Mouse (Mus musculus) intestine, postnatal 0 days (tissue): ENCODE measurements at regions not wholly inside any gene's neighbourhood (a gene's known extent, or its start where the extent isn't known, plus 50 kb on each side); places are given as distances from the start of the nearest gene placed in this dataset.

Experiments used
- ATAC-seq: fragments of 200-750 bp; cut with Nextera tagmentation; 2 replicates; pipeline ENCODE4 v1.8.0; 2017; ENCODE audit warnings: mild to moderate bottlenecking, moderate TSS enrichment, moderate library complexity
- H3K27ac ChIP-seq: fragments of 300-500 bp; sonication (generic); 2 replicates; pipeline ENCODE4 v1.5.1; 2014; ENCODE audit warnings: mild to moderate bottlenecking, low read depth, low read length, moderate library complexity
- H3K27me3 ChIP-seq: fragments of 300-500 bp; sonication (generic); replicated peaks from 2 replicates; pipeline ENCODE4 v1.6.1; 2014; ENCODE audit warnings: low read length, mixed read lengths; ENCODE audit not compliant: control insufficient read depth, insufficient read depth
- H3K36me3 ChIP-seq: fragments of 300-500 bp; sonication (generic); 2 replicates; pipeline ENCODE4 v1.6.1; 2014; ENCODE audit warnings: mild to moderate bottlenecking, moderate library complexity; ENCODE audit not compliant: control insufficient read depth, insufficient read depth
- H3K4me1 ChIP-seq: fragments of 300-500 bp; sonication (generic); replicated peaks from 2 replicates; pipeline ENCODE4 v1.6.1; 2014; ENCODE audit warnings: antibody characterized with exemption, low read length, mixed read lengths; ENCODE audit not compliant: control insufficient read depth, insufficient read depth
- H3K4me2 ChIP-seq: fragments of 300-500 bp; sonication (generic); replicated peaks from 2 replicates; pipeline ENCODE4 v1.6.1; 2014; ENCODE audit warnings: low read depth, mild to moderate bottlenecking, moderate library complexity
- H3K4me3 ChIP-seq: fragments of 300-500 bp; sonication (generic); 2 replicates; pipeline ENCODE4 v1.5.1; 2014; ENCODE audit warnings: low read depth, low read length
- H3K9ac ChIP-seq: fragments of 300-500 bp; sonication (generic); 2 replicates; pipeline ENCODE4 v1.6.1; 2014; ENCODE audit warnings: mild to moderate bottlenecking, low read depth, low read length
- H3K9me3 ChIP-seq: fragments of 300-500 bp; sonication (generic); 2 replicates; pipeline ENCODE4 v1.6.1; 2016; ENCODE audit warnings: mixed run types; ENCODE audit not compliant: control insufficient read depth
- CTCF ChIP-seq: sonication (generic); IDR thresholded peaks from 2 replicates; pipeline ENCODE4 v1.5.1; 2016; ENCODE audit warnings: low read depth, mild to moderate bottlenecking, control low read depth, antibody characterized with exemption, moderate library complexity
- WGBS: fragments of 180-500 bp; shearing (Covaris S2); extraction: QIAGEN DNeasy Blood & Tissue Kit; methylation state at CpG from one replicate; pipeline ENCODE4 v1.1.7; 2014; 5-methylcytosine and 5-hydroxymethylcytosine counted together

DNA sequence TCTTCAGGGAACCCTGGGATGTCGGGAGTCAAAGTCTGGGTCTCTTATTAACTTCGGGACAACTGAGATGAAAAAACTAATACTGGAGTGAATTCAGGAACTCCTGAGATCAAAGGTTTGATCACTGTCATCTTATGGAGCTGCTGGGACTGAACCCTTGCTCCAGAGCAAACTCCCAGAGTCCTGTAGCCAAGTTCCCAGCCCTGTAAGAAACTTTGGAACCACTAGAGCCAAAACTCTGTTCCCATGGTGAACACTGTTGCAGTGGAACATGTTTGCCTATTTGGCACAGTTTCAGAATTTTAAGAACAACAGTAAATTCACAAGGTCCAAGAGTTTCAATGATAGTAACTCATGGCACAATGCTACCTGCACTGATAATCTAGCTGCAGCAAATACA, 172.3 kb upstream of the Nrip1 start:
- Histone ChIP-seq H3K4me2 (no peak overlapping the region), H3K27me3 (no peaks in the 10 kb centered on the region), H3K9ac (no peak overlapping the region), H3K36me3 (no peaks in the 10 kb centered on the region), H3K27ac (no peak overlapping the region), H3K4me1 (no peaks in the 10 kb centered on the region; the same call in 1 of the 2 replicates), H3K4me3 (no peak overlapping the region), H3K9me3 (no peaks in the 10 kb centered on the region)
- 0 out of 2 replicates have a peak, but pooled peaks have one; percentile 24 for ATAC-seq
- no peak for TF ChIP-seq CTCF
- WGBS, result 70% methylated on average over 2 of the region's 2 CpGs

DNA sequence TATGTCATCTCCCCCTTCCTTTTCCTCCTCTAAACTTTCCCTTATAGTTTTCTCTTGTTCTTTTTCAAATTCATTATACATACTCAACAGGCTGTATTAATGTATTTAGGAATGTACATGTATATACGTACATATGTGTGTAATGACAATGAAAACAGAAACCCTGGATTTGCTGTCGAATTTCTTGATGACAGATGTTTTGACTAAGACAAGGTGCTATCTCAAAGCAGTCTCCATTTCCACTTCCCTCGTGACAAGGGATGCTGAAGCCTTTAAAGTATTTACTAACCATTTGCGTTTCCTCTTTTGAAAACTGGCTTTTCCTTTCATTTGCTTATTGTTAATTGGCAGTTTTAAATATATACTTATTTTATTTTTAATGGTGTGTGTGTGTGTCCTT, 171.3 kb upstream of the Nrip1 start:
- TF ChIP-seq CTCF, result no peak
- Histone ChIP-seq H3K4me1 (no peaks in the 10 kb centered on the region; the same call in 1 of the 2 replicates), H3K27ac (no peak overlapping the region), H3K4me3 (no peak overlapping the region), H3K9ac (no peak overlapping the region), H3K27me3 (no peaks in the 10 kb centered on the region), H3K36me3 (no peaks in the 10 kb centered on the region), H3K4me2 (no peak overlapping the region), H3K9me3 (no peaks in the 10 kb centered on the region)
- WGBS, result 85% methylated on average over 4 of the region's 4 CpGs
- no peak for ATAC-seq

DNA sequence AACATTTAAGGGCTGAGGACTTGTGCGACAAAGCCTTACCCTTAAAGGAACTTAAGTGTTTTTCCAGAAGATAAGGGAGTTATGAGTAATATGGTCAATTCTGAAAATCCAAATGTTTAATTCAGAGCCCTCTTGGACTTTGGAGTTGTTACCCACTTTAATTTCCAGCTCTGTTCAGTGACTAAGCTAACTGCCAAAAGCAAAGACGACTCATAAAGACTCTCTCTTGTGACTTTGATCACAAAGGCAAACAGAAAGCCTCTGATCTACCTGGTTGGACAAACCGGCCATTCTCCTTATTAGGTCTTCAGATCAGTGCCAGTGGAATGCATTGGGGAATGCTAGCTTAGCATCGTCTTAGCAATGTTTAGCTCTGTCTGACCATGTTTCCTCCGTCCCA, 167.3 kb upstream of the Nrip1 start:
- 36% methylated on average over 5 of the region's 5 CpGs for WGBS
- H3K27me3 ChIP-seq, result no peaks in the 10 kb centered on the region
- no peaks in the 10 kb centered on the region; the same call in none of the 2 replicates for H3K4me1 ChIP-seq
- no peak overlapping the region for H3K4me3 ChIP-seq
- no peak overlapping the region for H3K4me2 ChIP-seq
- H3K9ac ChIP-seq, result no peak overlapping the region
- no peak for TF ChIP-seq CTCF
- no peaks in the 10 kb centered on the region for H3K36me3 ChIP-seq
- no peaks in the 10 kb centered on the region for H3K9me3 ChIP-seq
- H3K27ac ChIP-seq, result no peak overlapping the region
- peak; percentile 51 for ATAC-seq

DNA sequence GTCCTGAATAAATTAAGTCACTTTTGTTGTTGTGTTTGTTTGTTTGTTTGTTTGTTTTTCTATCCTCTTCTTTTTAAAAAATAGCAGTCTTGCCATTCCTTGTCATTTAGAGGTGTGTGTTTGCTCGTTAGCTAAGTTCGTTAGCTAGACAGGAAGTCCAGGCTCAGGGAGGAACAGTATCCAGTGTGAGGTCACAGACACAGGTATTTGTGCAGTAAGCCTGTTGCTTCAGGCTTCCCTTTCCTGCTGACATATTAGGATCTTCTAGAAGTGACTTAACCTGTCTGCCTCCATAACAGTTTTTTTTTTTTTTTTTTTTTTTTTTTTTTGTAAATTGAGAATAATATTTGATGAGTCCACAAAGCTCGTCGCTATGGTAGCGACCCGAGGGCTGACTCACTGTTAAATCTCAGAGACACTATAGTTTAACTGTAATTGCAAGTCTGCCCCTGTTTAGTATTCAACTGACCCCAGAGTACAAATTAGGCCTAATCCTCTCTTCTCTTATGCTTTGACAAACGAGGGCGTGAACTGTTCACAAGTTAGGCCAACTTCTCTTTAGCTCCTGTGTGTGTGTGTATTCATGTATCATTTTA, 166.8 kb upstream of the Nrip1 start:
- WGBS, result 51% methylated on average over 8 of the region's 8 CpGs
- Histone ChIP-seq H3K27me3 (no peaks in the 10 kb centered on the region), H3K4me1 (no peaks in the 10 kb centered on the region; the same call in none of the 2 replicates), H3K4me3 (no peak overlapping the region), H3K9ac (no peak overlapping the region), H3K9me3 (no peaks in the 10 kb centered on the region), H3K4me2 (no peak overlapping the region), H3K27ac (no peak overlapping the region), H3K36me3 (no peaks in the 10 kb centered on the region)
- peak; percentile 52 for ATAC-seq
- no peak for TF ChIP-seq CTCF

DNA sequence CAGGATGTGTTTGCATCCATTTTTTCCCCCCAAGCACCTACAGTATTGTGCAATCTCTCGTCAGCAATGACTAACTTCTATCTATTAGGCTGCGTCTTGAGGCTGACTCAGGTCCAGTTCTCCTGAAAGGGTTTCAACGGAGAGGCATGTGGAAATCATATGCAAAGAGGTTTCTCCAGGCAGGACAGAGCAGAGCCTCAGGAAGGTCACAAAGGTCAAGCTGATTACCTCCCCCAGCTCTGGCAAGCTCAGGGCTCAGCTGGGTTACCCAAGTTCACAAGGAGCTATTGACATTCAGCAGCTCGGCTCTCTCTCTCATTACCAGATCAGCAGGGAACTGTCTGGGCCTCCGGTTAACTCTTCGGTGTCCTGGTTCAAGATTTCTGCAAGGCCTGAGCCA, 166.0 kb upstream of the Nrip1 start:
- ATAC-seq, result peak; percentile 77
- H3K9me3 ChIP-seq, result no peaks in the 10 kb centered on the region
- H3K27me3 ChIP-seq, result no peaks in the 10 kb centered on the region
- 9% methylated on average over 6 of the region's 6 CpGs for WGBS
- no peak overlapping the region for H3K4me3 ChIP-seq
- H3K27ac ChIP-seq, result peak overlapping the region; percentile 16; the same call in 1 of the 2 replicates
- no peak overlapping the region for H3K9ac ChIP-seq
- TF ChIP-seq CTCF, result no peak
- peak overlapping the region; percentile 17 for H3K4me2 ChIP-seq
- H3K4me1 ChIP-seq, result no peaks in the 10 kb centered on the region; the same call in none of the 2 replicates
- no peaks in the 10 kb centered on the region for H3K36me3 ChIP-seq

DNA sequence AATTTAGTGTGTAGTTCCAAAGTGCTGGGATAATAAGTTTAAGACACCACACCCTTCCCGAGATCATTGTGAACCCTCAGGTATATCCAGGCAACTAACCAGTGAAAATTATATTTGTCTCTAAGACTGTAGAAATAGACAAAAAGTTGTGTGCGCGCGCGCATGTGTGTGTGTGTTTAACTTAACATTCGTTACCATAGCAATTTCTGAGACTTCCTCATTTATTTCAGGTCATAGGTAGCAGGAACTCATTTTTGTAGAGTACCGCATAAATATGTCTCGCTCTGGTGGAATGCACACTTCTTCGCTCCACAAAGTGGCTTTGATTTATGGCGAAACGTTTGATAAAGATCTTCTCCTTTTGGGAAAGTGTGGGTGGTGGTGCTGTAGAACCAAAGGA, 164.2 kb upstream of the Nrip1 start:
- Histone ChIP-seq H3K36me3 (no peaks in the 10 kb centered on the region), H3K9ac (no peak overlapping the region), H3K4me1 (no peaks in the 10 kb centered on the region; the same call in none of the 2 replicates), H3K9me3 (no peaks in the 10 kb centered on the region), H3K4me3 (no peak overlapping the region), H3K27ac (no peak overlapping the region), H3K4me2 (no peak overlapping the region), H3K27me3 (no peaks in the 10 kb centered on the region)
- no peak for TF ChIP-seq CTCF
- no peak for ATAC-seq
- WGBS, result 79% methylated on average over 11 of the region's 11 CpGs

DNA sequence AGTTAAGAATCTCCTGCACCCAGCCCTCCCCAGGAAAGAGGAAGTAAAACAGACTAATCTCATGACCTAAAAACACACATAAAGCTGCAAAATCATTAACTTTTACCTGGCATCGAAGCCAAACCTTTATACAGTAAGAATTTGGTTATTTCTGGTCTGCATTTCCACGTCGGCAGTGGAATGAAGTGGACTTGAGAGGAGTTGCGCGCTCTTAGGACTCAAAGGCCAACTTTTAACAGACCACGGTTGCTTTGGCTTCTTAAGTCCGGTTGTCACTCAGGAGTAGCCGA, 159.2 kb upstream of the Nrip1 start:
- no peak overlapping the region for H3K27ac ChIP-seq
- TF ChIP-seq CTCF, result no peak
- H3K36me3 ChIP-seq, result no peaks in the 10 kb centered on the region
- H3K4me3 ChIP-seq, result no peak overlapping the region
- ATAC-seq, result peak; percentile 61
- H3K9me3 ChIP-seq, result no peaks in the 10 kb centered on the region
- WGBS, result 58% methylated on average over 8 of the region's 8 CpGs
- H3K9ac ChIP-seq, result no peak overlapping the region
- no peaks in the 10 kb centered on the region for H3K27me3 ChIP-seq
- H3K4me1 ChIP-seq, result no peaks in the 10 kb centered on the region
- H3K4me2 ChIP-seq, result peak overlapping the region; percentile 3; the same call in 1 of the 2 replicates
